Mouse (Mus musculus) embryo, embryonic 10 days (tissue): Measurements from ENCODE around the gene Ppox.
A peak's percentile ranks its signal among the peaks of the same experiment; 100 is the strongest.
"Not testable (repeated sequence)": the region's sequence is repeated elsewhere in the genome, so short reads cannot be mapped to it uniquely, and the experiment has no call there.

Source experiments
- DNase-seq: peaks from one replicate; pipeline ENCODE4 v3.0.0-alpha.2; 2015; ENCODE audit warnings: low spot score

Gene Ppox

GRCm38 (mm10) chr1:171280916-171281527 is at the start of gene Ppox:
Gene Ppox, minus strand, starts transcription at chr1:171281186.
- peak; percentile 98 for DNase-seq

- peak; percentile 26 for DNase-seq
Measured at GRCm38 (mm10) chr1:171330216-171330560, 49.2 kb upstream of the Ppox start.

- peak; percentile 88 for DNase-seq
Measured at GRCm38 (mm10) chr1:171329433-171330215, 48.6 kb upstream of the Ppox start.

- DNase-seq, result peak; percentile 94
Measured at GRCm38 (mm10) chr1:171328839-171329432, 48.0 kb upstream of the Ppox start, which contains the start of gene Dedd. Gene Dedd, plus strand, starts transcription at chr1:171329145.

GRCm38 (mm10) chr1:171328244-171328643 is 47.3 kb upstream of the Ppox start:
- peak; percentile 34 for DNase-seq

- DNase-seq, result not testable (repeated sequence)
Measured at GRCm38 (mm10) chr1:171326588-171326987, 45.6 kb upstream of the Ppox start.

- DNase-seq, result no peak
Measured at GRCm38 (mm10) chr1:171325571-171325970, 44.6 kb upstream of the Ppox start.

- DNase-seq, result no peak
Measured at GRCm38 (mm10) chr1:171322012-171322411, 41.0 kb upstream of the Ppox start.

- DNase-seq, result peak; percentile 52
Measured at GRCm38 (mm10) chr1:171321415-171321814, 40.4 kb upstream of the Ppox start.

- no peak for DNase-seq
Measured at GRCm38 (mm10) chr1:171320151-171320550, 39.2 kb upstream of the Ppox start.

- peak; percentile 32 for DNase-seq
Measured at GRCm38 (mm10) chr1:171319748-171320147, 38.8 kb upstream of the Ppox start.

- no peak for DNase-seq
Measured at GRCm38 (mm10) chr1:171309321-171309720, 28.3 kb upstream of the Ppox start.

GRCm38 (mm10) chr1:171306157-171306556 is 25.2 kb upstream of the Ppox start:
- DNase-seq, result not testable (repeated sequence)

- no peak for DNase-seq
Measured at GRCm38 (mm10) chr1:171298226-171298625, 17.2 kb upstream of the Ppox start.

GRCm38 (mm10) chr1:171295063-171295402 is 14.0 kb upstream of the Ppox start:
- no peak for DNase-seq

- DNase-seq, result peak; percentile 91
Measured at GRCm38 (mm10) chr1:171294298-171295062, 13.5 kb upstream of the Ppox start, which contains the start of gene Ufc1. Gene Ufc1, minus strand, starts transcription at chr1:171295024.

GRCm38 (mm10) chr1:171293906-171294297 is 12.9 kb upstream of the Ppox start:
- peak; percentile 10 for DNase-seq

- DNase-seq, result peak; percentile 2
Measured at GRCm38 (mm10) chr1:171293351-171293750, 12.4 kb upstream of the Ppox start.

GRCm38 (mm10) chr1:171288328-171288727 is 7.3 kb upstream of the Ppox start:
- DNase-seq, result no peak

- peak; percentile 94 for DNase-seq
Measured at GRCm38 (mm10) chr1:171287136-171288081, 6.4 kb upstream of the Ppox start, which contains the start of gene Usp21. Gene Usp21, minus strand, starts transcription at chr1:171287991.

- no peak for DNase-seq
Measured at GRCm38 (mm10) chr1:171286517-171286916, 5.5 kb upstream of the Ppox start.
